Mouse (Mus musculus) spleen, adult 2 months (tissue): ENCODE measurements around the gene C1ql2.

Experiments used
- CTCF ChIP-seq: fragments of 200-500 bp; IDR thresholded peaks from 2 replicates; pipeline ENCODE4 v1.5.1; 2011; ENCODE audit warnings: mild to moderate bottlenecking, inconsistent platforms; ENCODE audit not compliant: insufficient read depth, insufficient read length, insufficient replicate concordance; ENCODE audit errors: extremely low read depth
- POLR2A ChIP-seq: fragments of 200-500 bp; IDR thresholded peaks from 2 replicates; pipeline ENCODE4 v1.6.1; 2011; ENCODE audit warnings: low read depth, low read length, inconsistent platforms

- TF ChIP-seq CTCF (no peak), POLR2A (no peak)
Measured at GRCm38 (mm10) chr1:120342371-120342821, 2.0 kb downstream of the C1ql2 start.
